Mouse (Mus musculus) liver (tissue): Measurements from ENCODE around the gene Aff3.

Experiments used
- DNase-seq: peaks from one replicate; pipeline ENCODE4 v3.0.0-alpha.2; 2020; ENCODE audit warnings: mixed read lengths

Aff3 gene

DNA sequence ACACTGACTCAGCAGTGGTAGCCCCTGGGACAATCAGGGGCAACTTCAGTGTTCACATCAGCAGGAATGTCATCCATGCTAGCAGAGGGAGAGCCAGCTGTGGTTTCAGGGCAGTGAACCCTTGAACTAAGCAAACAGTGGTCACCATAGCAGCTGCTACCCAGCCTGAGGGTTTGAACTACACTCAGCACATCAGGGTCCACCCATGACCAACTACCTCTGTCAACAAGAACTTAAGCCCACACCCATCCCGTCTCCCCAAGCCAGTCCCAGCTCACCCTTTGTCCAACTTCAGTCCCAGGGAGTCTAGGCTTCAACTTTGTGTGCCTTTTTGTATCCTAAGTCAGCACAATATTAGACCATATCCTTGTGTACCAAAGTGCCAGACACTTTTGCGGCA, 176.9 kb downstream of the Aff3 start:
- DNase-seq: no peak

DNA sequence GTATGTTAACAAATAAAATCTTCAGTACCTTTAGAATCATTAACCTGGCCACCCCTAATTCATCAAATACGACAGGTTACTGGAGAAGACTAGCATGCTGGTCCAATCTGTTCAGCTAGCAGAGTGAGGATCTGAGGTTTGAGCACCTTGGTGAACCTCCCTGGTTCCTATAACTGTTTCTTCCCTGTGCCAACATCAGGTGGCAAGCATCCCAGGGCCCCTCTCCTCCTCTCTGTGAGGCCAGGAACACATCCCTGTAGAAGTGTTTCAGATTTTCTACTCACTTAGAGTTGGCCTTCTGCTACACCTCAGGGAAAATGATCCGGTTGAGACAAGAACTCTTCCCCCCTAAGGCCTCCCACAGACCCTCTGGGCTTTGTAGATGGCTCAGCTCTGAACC, 181.6 kb downstream of the Aff3 start:
- DNase-seq: no peak

DNA sequence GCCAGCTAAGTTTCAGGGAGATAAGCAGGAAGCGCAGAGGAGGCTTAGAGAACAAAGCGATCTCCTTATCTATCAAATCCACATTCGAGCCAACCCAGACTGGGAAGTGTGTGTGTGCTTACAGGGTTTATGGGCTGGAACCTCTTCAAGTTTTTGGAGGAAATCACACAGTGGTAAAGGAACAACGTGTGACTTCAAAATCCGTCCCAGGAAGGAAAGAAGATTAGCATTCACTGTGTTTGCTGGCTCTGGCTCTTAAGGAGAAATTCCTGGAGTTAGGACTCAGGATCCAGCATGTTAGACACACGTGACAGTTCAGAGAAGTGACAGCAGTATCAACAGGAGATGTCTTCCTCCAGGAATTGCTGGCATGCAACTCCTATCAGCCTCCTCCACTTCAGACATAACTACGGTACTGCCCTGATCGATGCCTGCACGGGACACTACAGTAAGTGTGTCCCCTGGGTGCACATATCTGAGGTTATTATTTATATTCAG, 186.5 kb downstream of the Aff3 start:
- DNase-seq: no peak

DNA sequence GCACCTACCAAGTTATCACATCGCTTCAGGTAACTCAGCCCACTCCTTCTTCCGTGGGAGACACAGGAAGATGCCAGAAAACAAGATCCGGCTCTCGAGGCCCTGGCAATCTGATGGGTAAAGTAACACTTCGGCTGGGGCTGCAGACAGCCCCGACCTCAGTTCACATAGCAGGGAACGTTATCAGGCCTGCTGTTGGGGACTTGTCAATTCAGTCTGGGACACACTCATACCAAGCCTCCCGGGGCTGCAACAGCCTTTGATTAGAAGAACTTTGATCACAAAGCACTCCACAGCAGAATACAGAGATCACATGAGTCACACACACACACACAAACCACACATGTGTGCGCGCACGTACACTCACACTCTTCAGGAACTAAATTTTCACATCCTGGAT, 193.9 kb downstream of the Aff3 start:
- no peak for DNase-seq

DNA sequence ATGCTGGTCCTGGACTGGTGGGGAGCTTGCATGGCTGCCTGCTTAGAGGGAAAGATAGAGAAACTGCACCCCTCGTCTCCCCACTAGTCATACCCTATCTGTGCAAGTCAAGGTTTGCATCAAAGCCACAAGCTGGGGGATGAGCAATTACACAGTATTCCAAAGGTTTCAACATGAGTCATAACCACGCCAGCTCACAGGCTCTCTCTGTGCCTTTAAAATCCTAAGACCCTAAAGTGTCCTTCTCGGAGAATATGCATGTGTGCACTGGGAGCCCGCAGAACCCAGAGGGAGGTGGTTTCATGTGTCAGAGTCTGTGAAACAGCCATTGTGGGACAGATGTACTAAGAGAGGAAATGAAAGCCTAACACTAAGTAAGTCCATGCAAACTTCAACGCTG, 194.6 kb downstream of the Aff3 start:
- DNase-seq: no peak

DNA sequence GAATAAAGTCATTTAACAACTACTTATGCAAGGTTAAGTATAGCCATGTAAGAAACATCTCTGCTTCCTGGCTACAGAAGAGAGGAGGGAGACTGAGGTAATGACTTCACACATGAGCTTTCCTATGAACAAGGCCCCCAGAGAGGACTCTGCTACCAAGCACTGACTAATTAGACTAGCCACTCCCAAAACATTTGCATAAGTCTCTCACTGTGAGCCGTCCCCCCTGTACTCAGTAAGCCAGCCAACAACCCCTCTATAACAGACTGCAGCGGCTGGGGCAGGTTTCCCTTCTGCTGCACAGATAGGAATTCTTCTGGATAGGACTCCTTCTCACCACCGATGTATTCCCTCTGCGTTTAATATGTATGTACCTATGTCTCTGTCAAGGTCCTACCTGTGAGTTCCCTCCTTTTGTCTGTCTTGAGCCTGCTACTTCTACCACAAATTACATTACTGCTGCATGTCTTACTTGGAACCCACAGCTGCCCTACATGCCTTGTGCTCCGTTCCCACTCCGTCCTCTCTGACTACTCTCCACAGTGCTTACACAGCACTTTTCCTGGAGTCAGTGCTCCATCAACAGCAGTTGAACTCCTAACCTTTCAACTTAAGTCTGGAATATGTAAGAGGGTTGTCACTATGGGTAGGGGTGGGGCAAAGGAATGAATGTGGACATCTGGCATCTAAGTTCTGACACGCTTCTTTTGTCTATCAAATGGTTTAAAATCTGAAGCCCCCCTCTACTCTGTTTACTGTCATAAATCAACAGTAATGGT, 197.3 kb downstream of the Aff3 start:
- no peak for DNase-seq

DNA sequence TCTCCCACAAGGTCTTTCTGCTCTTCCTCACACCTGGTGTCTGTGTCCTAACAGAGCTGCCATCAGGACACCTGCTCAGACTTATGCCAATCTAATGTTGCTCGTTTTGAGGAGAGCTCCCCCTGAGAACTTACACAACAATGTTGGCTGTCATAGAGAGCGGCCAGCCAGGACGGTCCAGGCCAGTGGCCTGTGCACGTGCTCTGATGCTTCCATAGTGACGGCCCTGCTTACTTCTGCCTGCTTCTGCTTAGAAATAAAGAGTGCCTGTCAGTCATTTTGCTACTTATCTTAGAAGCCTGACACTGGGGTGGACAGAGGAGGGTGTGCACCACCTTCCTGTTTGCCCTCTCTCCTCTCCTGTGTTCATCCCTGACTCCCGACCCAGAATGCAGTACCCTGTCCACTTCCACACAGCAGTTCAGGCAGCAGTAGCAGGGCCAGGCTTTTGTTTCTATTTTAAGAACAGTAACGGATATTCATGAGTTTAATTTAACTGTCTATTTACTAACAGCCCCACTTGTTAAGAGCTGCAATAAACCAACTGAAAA, 208.0 kb downstream of the Aff3 start:
- DNase-seq: no peak

DNA sequence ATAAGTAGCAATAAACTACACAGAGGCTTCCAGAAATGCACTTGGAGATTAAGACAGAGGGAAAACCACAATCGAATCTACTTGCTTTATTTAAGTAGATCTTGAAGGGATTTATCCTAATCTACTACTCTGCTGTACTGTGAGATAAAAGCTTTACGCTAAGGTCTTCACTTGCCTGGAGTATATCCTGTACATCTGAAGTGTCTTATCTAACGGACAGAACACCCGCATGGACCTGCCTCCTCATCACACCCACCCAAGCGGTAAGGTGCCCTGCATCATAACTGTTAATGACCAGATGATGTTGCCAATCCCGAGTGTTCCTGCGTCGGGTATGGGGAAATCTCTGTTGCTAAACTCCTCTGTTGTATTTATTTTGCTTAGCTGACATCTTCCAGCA, 209.8 kb downstream of the Aff3 start:
- no peak for DNase-seq

DNA sequence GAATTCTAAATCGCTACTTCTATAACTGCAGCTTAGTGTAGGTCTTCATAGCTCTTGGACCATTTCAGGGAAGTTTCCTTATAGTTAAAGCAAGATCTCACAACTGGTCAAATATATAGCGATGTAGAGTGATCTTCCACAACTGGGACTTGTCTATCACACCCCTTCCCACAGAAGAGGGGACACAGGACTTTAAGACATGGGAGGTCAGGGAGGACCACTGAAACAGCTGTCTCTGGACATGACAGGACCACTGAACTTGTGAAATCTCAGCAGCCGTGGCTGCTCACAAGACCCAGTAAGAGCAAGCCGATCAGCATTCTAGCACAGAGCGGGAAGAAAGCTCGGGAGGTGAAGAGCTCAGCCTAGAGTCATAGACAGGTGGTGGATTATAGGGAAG, 213.4 kb downstream of the Aff3 start:
- DNase-seq: no peak

DNA sequence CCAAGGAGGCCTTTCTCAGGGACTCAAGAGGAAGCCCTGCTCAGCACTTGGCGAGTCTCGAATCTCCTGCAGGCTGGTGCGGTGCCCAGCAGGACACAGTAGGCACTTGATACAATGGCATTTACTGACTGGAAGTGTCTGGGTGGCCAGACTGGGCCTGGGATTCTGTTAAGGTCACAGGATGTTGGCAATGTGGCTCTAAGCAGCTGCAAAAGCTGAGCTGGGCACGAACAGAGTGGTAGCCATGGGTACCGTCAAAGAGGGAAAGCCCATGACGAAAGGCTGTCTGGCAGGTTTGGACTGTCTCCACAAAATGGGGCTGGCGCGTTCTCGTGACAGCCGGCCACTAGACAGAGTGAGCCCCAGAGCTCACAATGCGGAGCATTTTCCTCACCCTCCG, 214.1 kb downstream of the Aff3 start:
- DNase-seq: no peak

DNA sequence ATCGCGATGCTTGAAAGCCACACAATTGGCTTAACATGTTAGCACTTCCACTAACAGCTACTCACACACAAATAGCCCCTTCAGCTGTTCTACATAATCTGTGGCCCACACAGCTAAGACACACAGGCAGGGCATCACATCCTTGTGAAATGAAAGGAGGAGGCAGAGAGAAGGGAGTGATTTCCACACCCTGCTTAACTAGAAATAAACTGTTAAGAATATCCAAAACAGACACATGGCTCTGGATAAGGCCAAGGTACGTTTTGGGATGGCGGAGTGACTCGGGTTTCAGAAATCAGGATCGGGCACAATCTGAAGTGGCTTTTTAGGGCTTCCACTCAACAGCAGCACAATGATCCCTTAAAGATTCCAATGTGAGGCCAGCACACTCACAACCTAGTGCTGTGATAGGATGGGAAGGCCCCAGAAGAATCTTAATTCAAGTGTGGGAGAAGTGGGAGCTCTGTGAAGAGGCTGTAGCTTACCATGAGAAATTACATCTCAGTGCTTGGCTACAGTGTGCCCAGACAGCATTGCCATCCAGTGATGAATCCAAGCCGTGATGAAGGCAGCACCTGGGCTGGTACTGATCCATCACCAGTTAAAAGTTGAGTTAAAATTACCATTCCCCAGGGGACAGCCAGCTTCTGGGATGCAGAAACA, 214.8 kb downstream of the Aff3 start:
- no peak for DNase-seq

DNA sequence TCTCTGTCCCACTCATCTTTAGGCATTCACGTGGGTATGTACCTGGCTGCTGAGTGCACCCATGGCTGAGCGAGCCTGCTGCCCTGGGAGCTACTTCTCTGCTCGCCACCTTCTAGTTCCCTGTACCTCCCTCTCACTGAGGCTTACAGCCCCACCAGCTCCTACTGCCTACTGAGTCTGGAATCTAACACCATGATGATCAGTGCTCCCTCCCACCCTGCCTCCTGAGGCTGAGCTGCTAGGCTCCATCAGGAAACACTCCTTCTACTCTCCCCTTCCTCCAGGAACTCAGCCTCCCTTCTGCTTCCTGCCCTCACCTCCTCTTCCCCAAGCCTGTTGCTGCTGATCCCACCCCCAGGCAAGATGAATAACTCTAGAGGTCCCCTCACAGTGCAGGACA, 215.9 kb downstream of the Aff3 start:
- DNase-seq: no peak

DNA sequence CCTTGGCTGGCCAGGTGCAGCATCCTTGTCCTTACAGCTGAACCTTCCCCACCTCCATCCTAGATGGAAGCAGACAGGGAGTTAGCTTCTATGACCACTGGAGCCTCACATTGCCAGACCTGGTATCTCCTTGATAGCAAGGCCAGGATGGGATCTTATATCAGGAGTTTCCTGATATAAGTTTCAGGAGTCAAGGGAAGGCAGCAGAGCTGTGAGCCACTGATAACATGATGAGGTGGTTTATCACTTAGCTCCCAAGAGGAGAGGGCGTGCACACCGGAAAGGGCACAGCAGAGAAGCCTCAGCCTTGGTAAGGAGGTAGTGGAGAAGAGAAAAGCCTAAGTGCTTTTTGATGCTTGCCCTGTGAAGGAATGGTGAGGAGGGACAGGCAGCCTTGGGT, 217.2 kb downstream of the Aff3 start:
- peak; percentile 85 for DNase-seq

DNA sequence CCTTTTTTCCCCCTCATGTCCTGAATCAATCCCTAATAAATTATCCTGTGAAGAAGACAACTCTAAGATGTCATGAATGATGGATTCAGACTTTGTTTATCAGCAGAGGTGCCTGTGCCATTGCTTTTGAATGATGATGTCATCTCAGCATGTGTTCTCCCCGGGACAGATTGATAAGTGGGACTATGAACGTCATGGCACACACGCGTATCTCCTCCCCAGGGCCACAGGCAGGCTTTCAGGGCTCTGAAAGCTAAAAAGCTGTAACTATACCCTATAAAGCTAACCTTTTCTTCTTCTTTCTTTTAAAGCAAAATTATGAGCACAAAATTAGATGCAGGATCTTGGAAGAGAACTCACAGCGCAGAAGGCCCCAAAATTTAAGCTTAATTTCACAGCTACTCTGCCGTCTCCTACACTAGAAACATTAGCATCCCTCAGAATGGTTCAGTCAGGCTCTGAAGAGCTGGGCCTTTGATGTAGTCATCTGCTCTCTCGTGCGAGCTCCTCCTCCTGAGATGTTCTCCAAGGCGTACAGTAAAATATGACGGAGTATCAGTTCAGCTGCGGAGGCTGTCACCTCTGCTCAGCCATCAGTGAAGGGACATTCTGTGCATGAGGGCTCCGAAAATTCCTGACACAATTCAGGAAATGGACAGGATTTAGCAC, 218.5 kb downstream of the Aff3 start:
- DNase-seq: peak; percentile 76

DNA sequence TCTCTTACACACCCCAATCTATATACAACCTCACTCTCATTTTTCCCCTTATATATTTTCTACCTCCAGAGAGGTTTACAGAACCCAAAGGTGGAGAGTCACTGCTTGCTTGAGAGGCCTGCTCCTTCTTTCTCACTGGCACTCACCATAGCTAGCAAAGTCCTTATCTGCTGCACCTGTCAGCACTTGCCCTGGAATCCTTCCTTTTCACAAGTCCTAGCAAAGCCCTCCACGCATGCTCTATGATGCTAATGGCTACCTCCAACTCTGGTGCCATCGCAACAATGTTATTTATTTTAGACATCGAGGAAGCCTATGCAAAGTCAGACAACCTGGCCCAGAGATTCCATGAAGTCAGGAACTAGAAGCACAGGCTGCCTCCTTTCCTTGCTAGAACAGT, 221.9 kb downstream of the Aff3 start:
- peak; percentile 34 for DNase-seq

DNA sequence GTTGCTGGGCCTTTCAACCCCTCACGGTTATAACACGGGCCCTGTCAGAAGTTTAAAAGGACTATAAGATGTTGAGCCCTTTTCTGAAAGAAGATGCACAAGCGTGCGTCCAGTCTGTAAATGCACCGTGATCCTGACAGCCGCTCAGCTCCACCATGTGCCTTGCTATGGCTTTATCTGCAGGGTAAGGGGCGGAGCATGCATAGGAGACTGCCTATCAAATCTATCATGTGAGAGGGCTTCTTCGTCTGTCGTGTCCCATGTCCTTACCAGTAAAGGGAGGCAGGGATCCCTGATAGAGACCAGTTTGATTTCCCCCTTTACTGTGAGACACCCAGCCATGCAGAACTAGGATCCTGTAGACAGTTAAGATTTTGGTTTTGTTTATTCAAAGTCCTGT, 222.3 kb downstream of the Aff3 start:
- DNase-seq: peak; percentile 79

DNA sequence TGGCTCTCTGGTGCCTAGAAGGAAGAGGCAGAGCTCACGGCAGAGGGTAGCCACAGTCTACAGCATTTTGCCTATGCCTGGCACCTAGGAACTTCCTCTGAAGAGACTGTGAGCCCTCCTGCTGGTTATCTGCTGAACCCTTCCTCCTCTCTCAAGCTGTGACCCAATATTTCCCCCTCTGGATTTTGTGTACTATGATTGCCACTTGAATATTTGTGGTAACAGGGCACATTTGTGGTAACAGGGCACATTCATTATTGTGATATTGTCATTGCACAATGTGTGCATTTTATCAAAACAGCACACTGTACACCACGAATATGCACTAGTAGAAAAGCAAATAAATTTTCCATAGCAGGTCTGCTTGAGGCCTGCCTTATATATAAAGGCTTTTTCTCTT, 223.0 kb downstream of the Aff3 start:
- DNase-seq: no peak

DNA sequence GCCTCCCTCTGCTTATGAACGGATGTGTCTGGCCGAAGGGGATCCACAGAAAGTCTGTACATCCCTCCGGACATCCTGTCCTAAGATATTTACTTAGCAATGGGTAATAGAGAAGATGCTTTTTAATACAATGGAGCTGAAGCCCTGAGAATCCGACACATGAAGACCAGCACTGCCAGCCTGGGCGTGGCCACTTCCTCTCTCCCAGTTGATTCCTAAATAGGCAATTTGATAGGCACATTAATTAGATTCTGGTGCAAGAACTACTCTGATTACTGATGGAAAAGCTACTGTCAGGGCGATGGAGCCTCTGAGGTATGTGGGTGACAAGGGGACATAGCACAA, 224.3 kb downstream of the Aff3 start:
- no peak for DNase-seq

DNA sequence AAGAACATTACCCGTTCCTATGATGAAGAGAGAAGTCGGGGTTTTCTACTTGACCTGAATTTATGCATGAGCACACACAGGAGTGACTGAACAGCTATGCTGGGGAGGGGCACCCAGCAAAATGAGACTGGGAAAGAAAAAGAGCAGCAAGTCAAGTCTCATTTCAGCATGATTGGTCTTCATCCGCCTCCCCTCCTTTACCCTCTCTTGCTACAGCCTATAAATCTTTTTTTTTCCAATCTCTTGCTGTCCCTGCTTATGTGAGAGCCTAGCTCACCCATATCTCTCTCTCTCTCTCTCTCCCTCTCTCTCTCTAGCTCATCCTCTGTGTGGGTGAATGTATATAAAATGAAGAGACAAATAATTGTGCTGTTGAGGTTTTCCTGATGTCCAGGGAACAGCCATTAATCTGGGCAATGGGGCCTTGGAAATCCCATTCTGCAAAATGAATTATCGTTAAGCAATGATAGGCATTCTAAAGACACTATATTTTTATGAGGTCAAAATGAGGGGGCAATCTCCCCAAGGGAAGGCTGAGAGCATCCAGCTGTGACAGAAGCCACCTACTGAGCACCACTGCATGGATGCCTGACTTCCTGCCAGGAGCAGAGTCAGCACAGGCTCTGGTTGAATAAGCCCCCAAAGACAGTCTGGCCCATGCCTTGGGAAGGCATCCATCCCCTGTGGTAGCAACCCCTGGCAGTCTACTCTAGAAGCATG, 224.8 kb downstream of the Aff3 start:
- DNase-seq: no peak

DNA sequence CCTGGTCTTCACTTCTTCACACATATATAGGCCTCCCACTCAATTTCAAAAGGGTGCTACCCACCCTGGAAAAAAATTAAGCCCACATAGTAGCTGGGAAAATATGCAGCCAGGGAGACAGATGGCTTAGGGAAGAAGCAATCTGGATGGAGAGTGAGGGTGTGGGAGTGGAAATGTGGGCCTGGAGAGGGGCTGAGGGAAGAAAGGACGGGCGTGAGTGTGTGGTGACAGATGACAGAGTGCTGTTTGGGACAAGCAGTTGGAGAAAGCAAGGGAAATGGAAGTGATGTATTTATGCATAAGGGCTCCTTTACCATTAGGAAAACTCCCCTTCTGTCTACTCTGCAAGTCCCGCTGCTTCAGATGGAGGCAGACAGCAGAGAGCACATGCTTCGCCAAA, 226.3 kb downstream of the Aff3 start:
- no peak for DNase-seq

DNA sequence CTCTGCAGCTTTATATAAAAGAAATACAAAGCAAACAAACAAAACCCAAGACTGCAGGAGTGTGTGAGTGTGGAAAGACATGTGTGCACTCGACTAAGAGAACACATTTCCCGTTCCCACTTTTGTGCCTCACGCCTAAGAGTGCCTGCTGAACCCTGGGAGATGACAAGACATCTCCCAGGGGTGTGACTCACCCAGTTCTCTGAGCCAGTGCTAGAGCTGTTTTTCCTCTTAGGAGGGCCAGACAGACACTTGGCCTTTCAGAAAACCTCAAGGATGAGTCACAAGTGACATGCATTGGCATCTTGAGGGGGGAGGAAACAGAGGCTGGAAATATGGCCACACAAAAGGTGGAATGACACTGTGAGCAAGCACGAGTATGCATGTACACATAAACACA, 227.1 kb downstream of the Aff3 start:
- DNase-seq: no peak

DNA sequence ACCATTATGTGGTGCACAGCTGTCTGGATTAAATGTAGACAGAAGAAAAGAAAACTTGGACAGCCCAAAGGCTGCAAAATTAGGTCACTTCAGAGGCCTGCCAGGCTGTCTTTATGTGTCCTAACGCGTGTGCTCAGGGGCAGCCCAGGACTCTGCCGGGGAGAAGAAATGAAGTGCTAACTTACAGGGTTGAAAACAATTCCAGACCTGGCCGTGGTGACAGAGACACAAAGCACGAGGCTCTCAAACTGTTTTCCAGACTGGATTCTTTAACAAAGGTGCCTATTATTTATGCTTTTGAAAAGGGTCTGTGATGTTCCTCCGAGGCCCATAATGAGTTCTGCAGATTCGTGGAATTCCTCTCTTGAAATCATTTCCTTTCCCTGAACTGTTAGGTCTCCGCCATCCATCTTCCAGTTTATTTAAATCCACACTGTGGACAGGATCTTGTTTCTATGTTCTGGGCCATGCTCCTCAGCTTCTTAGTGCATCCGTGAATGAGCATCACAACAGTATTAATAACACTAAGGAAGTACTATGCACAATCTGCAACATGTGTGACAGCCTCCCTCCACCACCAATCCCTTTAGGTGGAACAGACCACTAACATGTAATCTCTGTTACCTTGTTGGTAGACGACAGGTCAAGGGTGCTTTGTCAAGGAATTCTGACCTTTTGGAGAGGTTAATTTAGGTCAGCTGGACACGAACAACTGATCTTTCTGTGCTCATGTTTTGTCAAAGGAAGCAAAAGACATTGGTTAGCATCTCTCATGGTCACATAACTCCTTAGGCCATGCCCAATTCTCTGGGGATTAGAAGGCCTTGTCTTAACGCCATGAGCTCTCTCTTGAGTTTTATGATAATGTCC, 228.0 kb downstream of the Aff3 start:
- no peak for DNase-seq
